Mouse (Mus musculus) olfactory bulb, adult 2 months (tissue): ENCODE measurements around the gene Gtf3c6.
"Not testable (repeated sequence)": the region's sequence is repeated elsewhere in the genome, so short reads cannot be mapped to it uniquely, and the experiment has no call there.

Experiments
- CTCF ChIP-seq: fragments of 200-500 bp; IDR thresholded peaks from 2 replicates; pipeline ENCODE4 v1.5.1; 2012; ENCODE audit warnings: low read depth, mild to moderate bottlenecking, low read length, moderate library complexity; ENCODE audit not compliant: insufficient read depth
- POLR2A ChIP-seq: fragments of 200-500 bp; IDR thresholded peaks from 2 replicates; pipeline ENCODE4 v1.6.1; 2012; ENCODE audit warnings: mild to moderate bottlenecking, low read depth, low read length, moderate library complexity; ENCODE audit not compliant: insufficient read depth

- not testable (repeated sequence) for TF ChIP-seq POLR2A, CTCF
Measured at GRCm38 (mm10) chr10:40301181-40302075, 43.5 kb upstream of the Gtf3c6 start.
